Mouse (Mus musculus): Measurements from ENCODE around the gene 2810006K23Rik. TPM values are rescaled to one million over a fixed set of nuclear protein-coding genes. Genes with fewer than 3 reads are reported as not detected.
"Not testable (repeated sequence)": the region's sequence is repeated elsewhere in the genome, so short reads cannot be mapped to it uniquely, and the experiment has no call there.

Gene 2810006K23Rik
- polyA plus RNA-seq, 1 experiment from 2014 or later = 14.0 TPM

- no peak overlapping the region for H3K4me2 ChIP-seq (ENCODE audit: low read depth, severe bottlenecking)
- 77% methylated on average over 2 of the region's 2 CpGs for WGBS
- DNase-seq (ENCODE audit: low spot score) (no peak), ATAC-seq (ENCODE audit: insufficient number of reproducible peaks, low FRiP score, low TSS enrichment, low read depth) (no peak)
- no peaks in the 10 kb centered on the region for H3K9me3 ChIP-seq (ENCODE audit: control insufficient read depth, low read length)
- no peaks in the 10 kb centered on the region for H3K27me3 ChIP-seq (ENCODE audit: control insufficient read depth, insufficient read depth, low read length)
- H3K9ac ChIP-seq (ENCODE audit: low read length) = no peak overlapping the region
- no peak overlapping the region for H3K27ac ChIP-seq (replicated peaks; ENCODE audit: low read depth, low read length)
- no peaks in the 10 kb centered on the region for H3K4me1 ChIP-seq (ENCODE audit: control insufficient read depth, insufficient read depth, low read length)
- H3K36me3 ChIP-seq (ENCODE audit: control insufficient read depth, insufficient read depth, low read length) = no peaks in the 10 kb centered on the region
- H3K4me3 ChIP-seq (ENCODE audit: low read depth, low read length) = no peak overlapping the region
Measured at GRCm38 (mm10) chr5:124359641-124360040, 31.8 kb downstream of the 2810006K23Rik start.

- ATAC-seq (ENCODE audit: insufficient number of reproducible peaks, low FRiP score, low TSS enrichment, low read depth); H3K4me1 ChIP-seq (ENCODE audit: control insufficient read depth, insufficient read depth, low read length); H3K36me3 ChIP-seq (ENCODE audit: control insufficient read depth, insufficient read depth, low read length); H3K27me3 ChIP-seq (ENCODE audit: control insufficient read depth, insufficient read depth, low read length); DNase-seq (ENCODE audit: low spot score); H3K9ac ChIP-seq (ENCODE audit: low read length); H3K4me2 ChIP-seq (ENCODE audit: low read depth, severe bottlenecking); H3K27ac ChIP-seq (replicated peaks; ENCODE audit: low read depth, low read length); H3K4me3 ChIP-seq (ENCODE audit: low read depth, low read length); H3K9me3 ChIP-seq (ENCODE audit: control insufficient read depth, low read length): not testable (repeated sequence)
- 93% methylated on average over 5 of the region's 5 CpGs for WGBS
Measured at GRCm38 (mm10) chr5:124362982-124363381, 35.1 kb downstream of the 2810006K23Rik start, which contains the start of gene Cdk2ap1. Gene Cdk2ap1, minus strand, starts transcription at chr5:124363082.

GRCm38 (mm10) chr5:124364173-124364918 lies 36.5 kb downstream of the 2810006K23Rik start:
- H3K9me3 ChIP-seq (ENCODE audit: control insufficient read depth, low read length) = no peaks in the 10 kb centered on the region
- H3K4me3 ChIP-seq (ENCODE audit: low read depth, low read length) = no peak overlapping the region
- WGBS = 93% methylated on average over 6 of the region's 6 CpGs
- DNase-seq (ENCODE audit: low spot score) = no peak
- ATAC-seq (ENCODE audit: insufficient number of reproducible peaks, low FRiP score, low TSS enrichment, low read depth) = no peak
- H3K27ac ChIP-seq (replicated peaks; ENCODE audit: low read depth, low read length) = no peak overlapping the region
- H3K36me3 ChIP-seq (ENCODE audit: control insufficient read depth, insufficient read depth, low read length) = peaks cover 6% of the 10 kb centered on the region
- no peak overlapping the region for H3K9ac ChIP-seq (ENCODE audit: low read length)
- H3K4me1 ChIP-seq (ENCODE audit: control insufficient read depth, insufficient read depth, low read length) = no peaks in the 10 kb centered on the region
- H3K4me2 ChIP-seq (ENCODE audit: low read depth, severe bottlenecking) = no peak overlapping the region
- no peaks in the 10 kb centered on the region for H3K27me3 ChIP-seq (ENCODE audit: control insufficient read depth, insufficient read depth, low read length)

- no peaks in the 10 kb centered on the region for H3K9me3 ChIP-seq (ENCODE audit: control insufficient read depth, low read length)
- DNase-seq (ENCODE audit: low spot score) = no peak
- H3K27me3 ChIP-seq (ENCODE audit: control insufficient read depth, insufficient read depth, low read length) = no peaks in the 10 kb centered on the region
- no peak overlapping the region for H3K4me3 ChIP-seq (ENCODE audit: low read depth, low read length)
- H3K9ac ChIP-seq (ENCODE audit: low read length) = no peak overlapping the region
- H3K4me1 ChIP-seq (ENCODE audit: control insufficient read depth, insufficient read depth, low read length) = no peaks in the 10 kb centered on the region
- H3K27ac ChIP-seq (replicated peaks; ENCODE audit: low read depth, low read length) = no peak overlapping the region
- WGBS = 88% methylated on average over 2 of the region's 2 CpGs
- H3K36me3 ChIP-seq (ENCODE audit: control insufficient read depth, insufficient read depth, low read length) = peaks cover 9% of the 10 kb centered on the region
- ATAC-seq (ENCODE audit: insufficient number of reproducible peaks, low FRiP score, low TSS enrichment, low read depth) = no peak
- no peak overlapping the region for H3K4me2 ChIP-seq (ENCODE audit: low read depth, severe bottlenecking)
Measured at GRCm38 (mm10) chr5:124365754-124366153, 37.9 kb downstream of the 2810006K23Rik start.

GRCm38 (mm10) chr5:124366721-124367120 lies 38.8 kb downstream of the 2810006K23Rik start:
- Histone ChIP-seq H3K27ac (replicated peaks; ENCODE audit: low read depth, low read length) (no peak overlapping the region), H3K4me2 (ENCODE audit: low read depth, severe bottlenecking) (no peak overlapping the region), H3K27me3 (ENCODE audit: control insufficient read depth, insufficient read depth, low read length) (no peaks in the 10 kb centered on the region), H3K9me3 (ENCODE audit: control insufficient read depth, low read length) (no peaks in the 10 kb centered on the region), H3K4me3 (ENCODE audit: low read depth, low read length) (no peak overlapping the region), H3K9ac (ENCODE audit: low read length) (no peak overlapping the region), H3K4me1 (ENCODE audit: control insufficient read depth, insufficient read depth, low read length) (no peaks in the 10 kb centered on the region), H3K36me3 (ENCODE audit: control insufficient read depth, insufficient read depth, low read length) (peaks cover 9% of the 10 kb centered on the region)
- ATAC-seq (ENCODE audit: insufficient number of reproducible peaks, low FRiP score, low TSS enrichment, low read depth) = no peak
- no peak for DNase-seq (ENCODE audit: low spot score)
- 89% methylated on average over 3 of the region's 3 CpGs for WGBS

GRCm38 (mm10) chr5:124374298-124374697 lies 46.4 kb downstream of the 2810006K23Rik start:
- no peak overlapping the region for H3K27ac ChIP-seq (replicated peaks; ENCODE audit: low read depth, low read length)
- no peak for DNase-seq (ENCODE audit: low spot score)
- WGBS = 96% methylated on average over 7 of the region's 7 CpGs

GRCm38 (mm10) chr5:124376401-124376800 lies 48.5 kb downstream of the 2810006K23Rik start:
- no peaks in the 10 kb centered on the region for H3K9me3 ChIP-seq (ENCODE audit: control insufficient read depth, low read length)
- H3K36me3 ChIP-seq (ENCODE audit: control insufficient read depth, insufficient read depth, low read length) = peaks cover 34% of the 10 kb centered on the region
- ATAC-seq (ENCODE audit: insufficient number of reproducible peaks, low FRiP score, low TSS enrichment, low read depth) = no peak
- H3K27ac ChIP-seq (replicated peaks; ENCODE audit: low read depth, low read length) = no peak overlapping the region
- 95% methylated on average over 1 of the region's 1 CpGs for WGBS
- DNase-seq (ENCODE audit: low spot score) = no peak
- H3K27me3 ChIP-seq (ENCODE audit: control insufficient read depth, insufficient read depth, low read length) = no peaks in the 10 kb centered on the region
- H3K4me3 ChIP-seq (ENCODE audit: low read depth, low read length) = no peak overlapping the region
- H3K9ac ChIP-seq (ENCODE audit: low read length) = no peak overlapping the region
- no peaks in the 10 kb centered on the region for H3K4me1 ChIP-seq (ENCODE audit: control insufficient read depth, insufficient read depth, low read length)
- no peak overlapping the region for H3K4me2 ChIP-seq (ENCODE audit: low read depth, severe bottlenecking)

More at GRCm38 (mm10) chr5:124374298-124374697, 46.4 kb downstream of the 2810006K23Rik start:
- Histone ChIP-seq H3K9ac (ENCODE audit: low read length) (no peak overlapping the region), H3K4me1 (ENCODE audit: control insufficient read depth, insufficient read depth, low read length) (no peaks in the 10 kb centered on the region), H3K4me2 (ENCODE audit: low read depth, severe bottlenecking) (no peak overlapping the region), H3K27me3 (ENCODE audit: control insufficient read depth, insufficient read depth, low read length) (no peaks in the 10 kb centered on the region), H3K4me3 (ENCODE audit: low read depth, low read length) (no peak overlapping the region), H3K9me3 (ENCODE audit: control insufficient read depth, low read length) (no peaks in the 10 kb centered on the region), H3K36me3 (ENCODE audit: control insufficient read depth, insufficient read depth, low read length) (peaks cover 30% of the 10 kb centered on the region)
- no peak for ATAC-seq (ENCODE audit: insufficient number of reproducible peaks, low FRiP score, low TSS enrichment, low read depth)

- no peak for DNase-seq (ENCODE audit: low spot score)
- 97% methylated on average over 4 of the region's 4 CpGs for WGBS
- Histone ChIP-seq H3K9me3 (ENCODE audit: control insufficient read depth, low read length) (no peaks in the 10 kb centered on the region), H3K27me3 (ENCODE audit: control insufficient read depth, insufficient read depth, low read length) (no peaks in the 10 kb centered on the region), H3K4me1 (ENCODE audit: control insufficient read depth, insufficient read depth, low read length) (no peaks in the 10 kb centered on the region), H3K27ac (replicated peaks; ENCODE audit: low read depth, low read length) (no peak overlapping the region), H3K4me2 (ENCODE audit: low read depth, severe bottlenecking) (no peak overlapping the region), H3K9ac (ENCODE audit: low read length) (no peak overlapping the region), H3K4me3 (ENCODE audit: low read depth, low read length) (no peak overlapping the region), H3K36me3 (ENCODE audit: control insufficient read depth, insufficient read depth, low read length) (peaks cover 32% of the 10 kb centered on the region)
- no peak for ATAC-seq (ENCODE audit: insufficient number of reproducible peaks, low FRiP score, low TSS enrichment, low read depth)
Measured at GRCm38 (mm10) chr5:124377149-124377548, 49.3 kb downstream of the 2810006K23Rik start.

All from limb, embryonic 11.5 days (tissue).